Mouse (Mus musculus): ENCODE measurements at regions not wholly inside any gene's neighbourhood (a gene's known extent, or its start where the extent isn't known, plus 50 kb on each side); places are given as distances from the start of the nearest gene placed in this dataset.

DNA sequence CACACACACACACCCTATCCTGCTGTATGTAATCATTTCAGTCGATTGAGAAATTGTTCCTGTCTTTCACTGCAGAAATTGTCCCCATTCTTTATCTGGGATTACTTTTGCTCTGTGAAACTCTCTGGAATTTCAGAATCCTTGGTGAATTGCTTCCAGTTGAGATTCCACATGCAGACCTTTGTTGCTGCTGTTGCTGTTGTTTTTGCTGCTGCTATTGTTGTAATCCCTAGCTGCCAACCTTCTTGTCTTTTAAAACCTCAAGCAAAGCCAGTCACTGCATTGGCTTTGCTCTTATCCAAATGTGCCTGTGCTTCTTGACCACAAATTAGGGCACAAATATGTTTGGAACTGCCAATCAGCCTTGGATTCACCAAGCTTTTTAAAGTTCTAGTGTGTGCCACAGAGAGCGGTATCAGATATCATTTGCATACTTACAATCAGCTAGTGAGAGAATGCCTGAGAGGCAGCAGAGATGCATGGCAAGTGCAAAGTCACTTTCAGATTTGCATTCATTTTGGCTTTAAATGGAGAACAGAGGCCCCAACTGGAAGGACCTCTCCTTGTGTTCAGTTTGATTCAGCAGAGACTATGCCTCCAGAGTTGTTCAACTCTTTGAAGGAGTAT, 1187.0 kb upstream of the Map3k7 start:
- Histone ChIP-seq H3K4me2 (replicated peaks; ENCODE audit: low read depth, low read length) (no peak overlapping the region), H3K4me1 (ENCODE audit: insufficient read depth, low read depth, low read length) (no peaks in the 10 kb centered on the region), H3K27ac (ENCODE audit: low read length) (no peak overlapping the region), H3K9ac (replicated peaks; ENCODE audit: low read depth) (no peak overlapping the region), H3K36me3 (ENCODE audit: insufficient read depth, low read length) (no peaks in the 10 kb centered on the region), H3K4me3 (ENCODE audit: low read depth, low read length) (no peak overlapping the region), H3K9me3 (ENCODE audit: low read length) (no peaks in the 10 kb centered on the region), H3K27me3 (replicated peaks; ENCODE audit: insufficient read depth, low read length) (no peaks in the 10 kb centered on the region)
- no peak for ATAC-seq
- DNase-seq (ENCODE audit: low spot score): no peak
- 82% methylated on average over 2 of the region's 2 CpGs for WGBS
- TF ChIP-seq CTCF (IDR thresholded peaks at IDR 0.05) (no peak), EP300 (IDR thresholded peaks at IDR 0.05) (no peak)

DNA sequence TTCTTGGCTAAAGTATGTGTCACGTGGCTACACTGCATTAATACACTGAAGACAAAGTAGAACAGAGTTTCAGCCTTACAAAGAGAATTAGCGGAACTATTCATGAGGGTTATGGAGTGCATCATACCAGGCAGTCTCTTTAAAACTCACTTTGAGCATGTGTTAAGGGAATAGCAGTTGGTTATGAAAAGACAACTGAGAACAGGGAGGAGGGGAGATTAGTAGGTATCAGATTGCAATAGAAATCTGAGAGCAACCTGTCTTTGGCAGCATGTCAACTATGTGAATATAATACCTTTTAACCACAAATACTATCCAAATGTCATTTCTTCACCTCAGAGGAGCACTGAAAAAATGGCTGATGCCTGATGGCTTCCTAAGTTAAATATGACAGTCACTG, 1182.2 kb upstream of the Map3k7 start:
- TF ChIP-seq CTCF (IDR thresholded peaks at IDR 0.05) (no peak), EP300 (IDR thresholded peaks at IDR 0.05) (no peak)
- no peaks in the 10 kb centered on the region for H3K4me1 ChIP-seq (ENCODE audit: insufficient read depth, low read depth, low read length)
- no peak overlapping the region for H3K4me2 ChIP-seq (replicated peaks; ENCODE audit: low read depth, low read length)
- H3K9ac ChIP-seq (replicated peaks; ENCODE audit: low read depth): no peak overlapping the region
- no peak for ATAC-seq
- 69% methylated on average over 2 of the region's 2 CpGs for WGBS
- H3K4me3 ChIP-seq (ENCODE audit: low read depth, low read length): no peak overlapping the region
- H3K9me3 ChIP-seq (ENCODE audit: low read length): no peaks in the 10 kb centered on the region
- H3K27ac ChIP-seq (ENCODE audit: low read length): no peak overlapping the region
- no peaks in the 10 kb centered on the region for H3K36me3 ChIP-seq (ENCODE audit: insufficient read depth, low read length)
- no peaks in the 10 kb centered on the region for H3K27me3 ChIP-seq (replicated peaks; ENCODE audit: insufficient read depth, low read length)
- DNase-seq (ENCODE audit: low spot score): no peak

GRCm38 (mm10) chr4:30789976-30790657, 1173.8 kb upstream of the Map3k7 start:
- DNase-seq (ENCODE audit: low spot score) (no peak), ATAC-seq (no peak)
- no peaks in the 10 kb centered on the region for H3K4me1 ChIP-seq (ENCODE audit: insufficient read depth, low read depth, low read length)
- H3K36me3 ChIP-seq (ENCODE audit: insufficient read depth, low read length): no peaks in the 10 kb centered on the region
- H3K4me3 ChIP-seq (ENCODE audit: low read depth, low read length): no peak overlapping the region
- H3K27ac ChIP-seq (ENCODE audit: low read length): no peak overlapping the region
- TF ChIP-seq EP300 (IDR thresholded peaks at IDR 0.05) (no peak), CTCF (IDR thresholded peaks at IDR 0.05) (no peak)
- no peak overlapping the region for H3K9ac ChIP-seq (replicated peaks; ENCODE audit: low read depth)
- no peaks in the 10 kb centered on the region for H3K27me3 ChIP-seq (replicated peaks; ENCODE audit: insufficient read depth, low read length)
- no peak overlapping the region for H3K4me2 ChIP-seq (replicated peaks; ENCODE audit: low read depth, low read length)
- H3K9me3 ChIP-seq (ENCODE audit: low read length): no peaks in the 10 kb centered on the region
- 25% methylated on average over 5 of the region's 5 CpGs for WGBS

DNA sequence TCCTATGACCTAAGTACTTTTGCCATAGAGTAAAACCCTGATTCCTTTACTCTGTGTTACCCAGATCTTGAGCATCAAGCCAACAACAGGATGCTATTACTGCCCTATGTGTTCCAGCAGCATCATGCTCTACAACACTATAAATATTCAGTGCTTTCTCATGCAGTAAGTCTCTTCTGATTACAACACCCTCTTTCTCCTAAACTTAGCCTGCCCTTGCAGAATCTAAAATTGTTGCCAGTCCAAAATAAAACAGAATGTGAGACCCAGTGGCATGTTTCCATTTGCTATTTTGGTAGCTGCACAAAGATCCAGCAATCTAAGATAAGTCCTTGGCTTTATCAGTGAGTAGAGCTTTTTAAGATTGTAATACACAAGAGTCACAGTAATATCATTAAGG, 1154.1 kb upstream of the Map3k7 start:
- Histone ChIP-seq H3K4me2 (replicated peaks; ENCODE audit: low read depth, low read length) (no peak overlapping the region), H3K4me3 (ENCODE audit: low read depth, low read length) (no peak overlapping the region), H3K9me3 (ENCODE audit: low read length) (no peaks in the 10 kb centered on the region), H3K27me3 (replicated peaks; ENCODE audit: insufficient read depth, low read length) (no peaks in the 10 kb centered on the region), H3K36me3 (ENCODE audit: insufficient read depth, low read length) (no peaks in the 10 kb centered on the region), H3K9ac (replicated peaks; ENCODE audit: low read depth) (no peak overlapping the region), H3K27ac (ENCODE audit: low read length) (no peak overlapping the region), H3K4me1 (ENCODE audit: insufficient read depth, low read depth, low read length) (no peaks in the 10 kb centered on the region)
- no peak for ATAC-seq
- TF ChIP-seq CTCF (IDR thresholded peaks at IDR 0.05): no peak
- TF ChIP-seq EP300 (IDR thresholded peaks at IDR 0.05): no peak
- DNase-seq (ENCODE audit: low spot score): no peak

GRCm38 (mm10) chr4:30855361-30856056, 1108.4 kb upstream of the Map3k7 start:
- Histone ChIP-seq H3K27ac (ENCODE audit: low read length) (no peak overlapping the region), H3K4me1 (ENCODE audit: insufficient read depth, low read depth, low read length) (no peaks in the 10 kb centered on the region), H3K27me3 (replicated peaks; ENCODE audit: insufficient read depth, low read length) (no peaks in the 10 kb centered on the region), H3K4me3 (ENCODE audit: low read depth, low read length) (no peak overlapping the region), H3K36me3 (ENCODE audit: insufficient read depth, low read length) (no peaks in the 10 kb centered on the region), H3K4me2 (replicated peaks; ENCODE audit: low read depth, low read length) (no peak overlapping the region), H3K9me3 (ENCODE audit: low read length) (no peaks in the 10 kb centered on the region), H3K9ac (replicated peaks; ENCODE audit: low read depth) (no peak overlapping the region)
- 54% methylated on average over 5 of the region's 5 CpGs for WGBS
- DNase-seq (ENCODE audit: low spot score): no peak
- TF ChIP-seq CTCF (IDR thresholded peaks at IDR 0.05): no peak
- no peak for TF ChIP-seq EP300 (IDR thresholded peaks at IDR 0.05)
- ATAC-seq: no peak

DNA sequence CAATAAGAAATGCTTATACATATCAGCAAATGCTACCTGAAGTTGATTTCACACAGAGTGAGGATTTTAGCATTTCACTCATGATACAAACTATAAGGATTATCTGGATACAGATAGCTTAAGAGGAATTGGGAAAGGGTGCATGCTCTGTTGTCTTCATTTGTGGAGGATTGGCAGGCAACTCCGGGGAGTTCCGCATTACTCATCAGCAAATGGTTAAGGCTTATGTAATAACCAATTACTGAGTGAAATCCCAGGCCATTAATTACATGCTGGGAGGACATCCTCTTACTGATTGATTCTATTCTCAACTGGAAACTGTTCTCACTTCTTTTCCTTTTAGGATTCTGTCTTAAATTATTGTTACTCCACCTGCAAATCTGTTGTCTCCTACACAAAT, 1058.9 kb upstream of the Map3k7 start:
- ATAC-seq (no peak), DNase-seq (ENCODE audit: low spot score) (no peak)
- Histone ChIP-seq H3K4me1 (ENCODE audit: insufficient read depth, low read depth, low read length) (no peaks in the 10 kb centered on the region), H3K27me3 (replicated peaks; ENCODE audit: insufficient read depth, low read length) (no peaks in the 10 kb centered on the region), H3K4me3 (ENCODE audit: low read depth, low read length) (no peak overlapping the region), H3K4me2 (replicated peaks; ENCODE audit: low read depth, low read length) (no peak overlapping the region), H3K36me3 (ENCODE audit: insufficient read depth, low read length) (no peaks in the 10 kb centered on the region), H3K9me3 (ENCODE audit: low read length) (no peaks in the 10 kb centered on the region), H3K27ac (ENCODE audit: low read length) (no peak overlapping the region), H3K9ac (replicated peaks; ENCODE audit: low read depth) (no peak overlapping the region)
- WGBS: 88% methylated on average over 2 of the region's 2 CpGs
- TF ChIP-seq EP300 (IDR thresholded peaks at IDR 0.05) (no peak), CTCF (IDR thresholded peaks at IDR 0.05) (no peak)

All from lung, postnatal 0 days (tissue).